Comparison of ENCODE assay signal across 11 mouse cellular contexts in genomic region chr17:46453302-46453948, GRCm38 (mm10). TPM values are rescaled to one million over a fixed set of nuclear protein-coding genes. Genes with fewer than 3 reads are reported as not detected.
DNase-seq lines count a peak whose midpoint lies in the region; ATAC-seq lines count a peak whose summit lies in the region.
"Had no signal": no experiment of that assay in that cellular context is flagged by ENCODE, and none has a peak within 500 bp of the region (broad histone marks: within the 10 kb centered on the region; RNA-seq: fewer than 3 reads in every experiment).

No protein-coding gene starts in this region.

- H3K27ac ChIP-seq in forebrain, embryonic 10.5 days = no peak overlapping the region
- no peak overlapping the region for H3K27ac ChIP-seq in intestine, embryonic 16.5 days (ENCODE audit: low read length)
- peak overlapping the region; percentile 60; the same call in 1 of the 2 replicates for H3K27ac ChIP-seq in midbrain, embryonic 15.5 days
- H3K27ac ChIP-seq: lung, embryonic 15.5 days had no signal

- no peaks in the 10 kb centered on the region for H3K9me3 ChIP-seq in forebrain, embryonic 10.5 days
- no peaks in the 10 kb centered on the region; the same call in 1 of the 2 replicates for H3K9me3 ChIP-seq in intestine, embryonic 16.5 days (ENCODE audit: control insufficient read depth, low read length)
- no peaks in the 10 kb centered on the region for H3K9me3 ChIP-seq in midbrain, embryonic 15.5 days
- H3K9me3 ChIP-seq: lung, embryonic 15.5 days had no signal

- ATAC-seq in intestine, embryonic 16.5 days = no peak
- no peak for ATAC-seq in midbrain, embryonic 15.5 days (replicated peaks)

- H3K4me1 ChIP-seq in forebrain, embryonic 10.5 days = peaks cover 49% of the 10 kb centered on the region
- H3K4me1 ChIP-seq in intestine, embryonic 16.5 days (ENCODE audit: control insufficient read depth, insufficient read depth, low read length) = peaks cover 22% of the 10 kb centered on the region
- peaks cover 36% of the 10 kb centered on the region for H3K4me1 ChIP-seq in midbrain, embryonic 15.5 days

- H3K9ac ChIP-seq in intestine, embryonic 16.5 days (ENCODE audit: low read depth, low read length) = no peak overlapping the region
- H3K9ac ChIP-seq in midbrain, embryonic 15.5 days = no peak overlapping the region

- peaks cover 68% of the 10 kb centered on the region for H3K27me3 ChIP-seq in forebrain, embryonic 10.5 days (ENCODE audit: poor library complexity, severe bottlenecking)
- H3K27me3 ChIP-seq in intestine, embryonic 16.5 days (replicated peaks; ENCODE audit: control insufficient read depth, insufficient read depth, low read length) = peaks cover 40% of the 10 kb centered on the region
- H3K27me3 ChIP-seq in midbrain, embryonic 15.5 days (replicated peaks) = no peaks in the 10 kb centered on the region

- 5% methylated on average over 13 of the region's 13 CpGs for WGBS in forebrain, embryonic 10.5 days
- 11% methylated on average over 13 of the region's 13 CpGs for WGBS in intestine, embryonic 16.5 days
- WGBS in midbrain, embryonic 15.5 days = 8% methylated on average over 13 of the region's 13 CpGs

- H3K4me2 ChIP-seq in intestine, embryonic 16.5 days (ENCODE audit: low read depth, low read length) = peak overlapping the region; percentile 65; the same call in 1 of the 2 replicates
- peak overlapping the region; percentile 63 for H3K4me2 ChIP-seq in midbrain, embryonic 15.5 days

- DNase-seq in embryo, embryonic 11 days = peak; percentile 27
- DNase-seq in embryo, embryonic 10.5 days (ENCODE audit: low spot score) = no peak
- no peak for DNase-seq in forebrain, embryonic 10.5 days (ENCODE audit: extremely low spot score, low spot score)
- no peak for DNase-seq in adrenal gland, postnatal 4 days (ENCODE audit: low spot score in 2 of 2)
- no peak for DNase-seq in adrenal gland, adult 2 months
- DNase-seq in embryo, embryonic 9.5 days (ENCODE audit: extremely low spot score) = no peak
- DNase-seq: heart, adult 11 months; layer of hippocampus, adult 9-11 months had no signal

- peak overlapping the region; percentile 61; the same call in 1 of the 2 replicates for H3K4me3 ChIP-seq in forebrain, embryonic 10.5 days
- no peak overlapping the region for H3K4me3 ChIP-seq in intestine, embryonic 16.5 days (ENCODE audit: low read length)
- no peak overlapping the region for H3K4me3 ChIP-seq in midbrain, embryonic 15.5 days

- 0 out of 2 replicates have a peak, but pooled peaks cover 2% of the 10 kb centered on the region for H3K36me3 ChIP-seq in forebrain, embryonic 10.5 days (replicated peaks)
- H3K36me3 ChIP-seq in intestine, embryonic 16.5 days (ENCODE audit: control insufficient read depth, insufficient read depth, low read length) = no peaks in the 10 kb centered on the region
- no peaks in the 10 kb centered on the region for H3K36me3 ChIP-seq in midbrain, embryonic 15.5 days (replicated peaks)
- H3K36me3 ChIP-seq: lung, embryonic 15.5 days had no signal

RNA-seq across cellular contexts. Expression of gene Slc22a7, which starts 15.2 kb away (rescaled TPM):
- polyA plus RNA-seq in forebrain, embryonic 10.5 days (2016; fragmentation: Nextera tagmentation; extraction: Ambion mirVana) = not detected in 2 replicates
- not detected in 2 replicates for polyA plus RNA-seq in intestine, embryonic 16.5 days (2015; fragmentation: Nextera tagmentation; extraction: Ambion mirVana)
- polyA plus RNA-seq in midbrain, embryonic 15.5 days (2015; fragmentation: Nextera tagmentation; extraction: Ambion mirVana) = not detected in 2 replicates
- total RNA-seq in adrenal gland, postnatal 4 days (2021) = 1 to 10 TPM in 1 of 2 experiments, under 1 TPM in 1; 0.14 to 4.0 TPM
- total RNA-seq in adrenal gland, adult 2 months (2021) = under 1 TPM in 1 of 2 experiments, not detected in 1; 0.37 TPM
- 0.06 TPM in 1 of 2 replicates, not detected in the other for polyA plus RNA-seq in adrenal gland, adult 2 months (2012; rRNA removed)

RNA-seq across cellular contexts. Expression of gene Crip3, which starts 24.7 kb away (rescaled TPM):
- 0.76 TPM in 1 of 2 replicates, not detected in the other for polyA plus RNA-seq in forebrain, embryonic 10.5 days (2016; fragmentation: Nextera tagmentation; extraction: Ambion mirVana)
- 0.16 and 0.35 TPM in 2 replicates for polyA plus RNA-seq in intestine, embryonic 16.5 days (2015; fragmentation: Nextera tagmentation; extraction: Ambion mirVana)
- 2.0 and 3.0 TPM in 2 replicates for polyA plus RNA-seq in midbrain, embryonic 15.5 days (2015; fragmentation: Nextera tagmentation; extraction: Ambion mirVana)
- 1 to 10 TPM; 1.6 to 2.0 TPM for total RNA-seq in adrenal gland, postnatal 4 days (2021)
- under 1 TPM; 0.38 to 0.69 TPM for total RNA-seq in adrenal gland, adult 2 months (2021)
- polyA plus RNA-seq in adrenal gland, adult 2 months (2012; rRNA removed) = 0.82 and 1.4 TPM in 2 replicates

RNA-seq across cellular contexts. Expression of gene Ttbk1, which starts 34.0 kb away (rescaled TPM):
- polyA plus RNA-seq in forebrain, embryonic 10.5 days (2016; fragmentation: Nextera tagmentation; extraction: Ambion mirVana) = 0.71 and 1.1 TPM in 2 replicates
- 0.15 and 0.16 TPM in 2 replicates for polyA plus RNA-seq in intestine, embryonic 16.5 days (2015; fragmentation: Nextera tagmentation; extraction: Ambion mirVana)
- polyA plus RNA-seq in midbrain, embryonic 15.5 days (2015; fragmentation: Nextera tagmentation; extraction: Ambion mirVana) = 8.7 and 9.0 TPM in 2 replicates
- total RNA-seq in adrenal gland, postnatal 4 days (2021) = 1 to 10 TPM; 2.4 to 3.7 TPM
- under 1 TPM; 0.52 to 0.69 TPM for total RNA-seq in adrenal gland, adult 2 months (2021)
- polyA plus RNA-seq in adrenal gland, adult 2 months (2012; rRNA removed) = 0.53 and 0.70 TPM in 2 replicates

RNA-seq across cellular contexts. Expression of gene Dnph1, which starts 43.1 kb away (rescaled TPM):
- 107 TPM in 2 replicates for polyA plus RNA-seq in forebrain, embryonic 10.5 days (2016; fragmentation: Nextera tagmentation; extraction: Ambion mirVana)
- polyA plus RNA-seq in intestine, embryonic 16.5 days (2015; fragmentation: Nextera tagmentation; extraction: Ambion mirVana) = 40.4 and 45.1 TPM in 2 replicates
- 14.5 and 17.3 TPM in 2 replicates for polyA plus RNA-seq in midbrain, embryonic 15.5 days (2015; fragmentation: Nextera tagmentation; extraction: Ambion mirVana)
- 1 to 10 TPM; 9.2 to 9.3 TPM for total RNA-seq in adrenal gland, postnatal 4 days (2021)
- total RNA-seq in adrenal gland, adult 2 months (2021) = 1 to 10 TPM; 3.7 to 6.1 TPM
- 3.6 and 3.7 TPM in 2 replicates for polyA plus RNA-seq in adrenal gland, adult 2 months (2012; rRNA removed)
